Mouse (Mus musculus) thymus, postnatal 36 days (tissue): ENCODE data around the gene Gorasp1.

Experiments
- DNase-seq, 2 experiments: peaks; one replicate each; pipeline ENCODE4 v3.0.0; 2022; ENCODE audit warnings: mixed read lengths in 2 of 2

The Gorasp1 gene

DNA sequence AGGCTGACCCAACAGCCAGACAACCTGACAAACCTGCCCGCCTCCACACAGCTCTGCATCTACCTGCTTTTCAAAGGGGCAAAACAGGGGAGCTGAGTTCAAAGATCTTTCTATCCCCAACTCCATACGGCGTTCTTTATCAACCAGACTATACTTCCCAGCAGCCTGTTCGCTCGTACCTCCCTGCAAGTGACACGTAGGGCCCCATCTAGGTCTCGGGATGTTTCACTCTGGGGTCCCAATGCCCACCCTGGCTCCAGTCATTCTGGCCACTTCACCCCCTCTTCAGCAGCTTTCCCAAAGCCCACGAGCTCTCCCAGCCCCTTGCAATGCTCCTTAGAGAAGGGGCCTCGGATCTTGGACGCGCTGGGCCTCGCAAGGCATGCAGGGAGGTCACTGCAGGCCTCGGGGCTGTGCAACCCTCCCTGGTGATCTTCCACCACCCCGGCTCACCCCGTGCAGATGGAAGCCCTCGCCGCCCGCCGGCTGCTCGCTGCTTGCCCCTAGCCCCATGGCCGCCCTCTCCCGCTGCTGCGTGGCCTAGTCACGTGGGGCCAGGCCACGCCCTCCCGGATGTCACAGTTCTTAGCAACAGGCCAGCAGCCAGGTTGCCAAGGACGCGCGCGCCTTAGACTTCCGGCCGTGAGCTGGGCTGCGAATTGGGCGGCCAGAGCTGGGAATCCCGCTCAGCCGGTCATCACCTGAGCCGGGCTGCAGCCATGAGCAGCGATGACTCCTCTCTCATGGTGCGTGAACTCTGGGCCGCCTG is at the start of gene Gorasp1, which contains the start of gene Ttc21a:
TSS of gene Gorasp1 (minus strand) at position 561 of the 769 bp plus-strand sequence.
TSS of gene Ttc21a (plus strand) at position 602 of the 769 bp plus-strand sequence.
- DNase-seq: peak; percentile 91 to 93

DNA sequence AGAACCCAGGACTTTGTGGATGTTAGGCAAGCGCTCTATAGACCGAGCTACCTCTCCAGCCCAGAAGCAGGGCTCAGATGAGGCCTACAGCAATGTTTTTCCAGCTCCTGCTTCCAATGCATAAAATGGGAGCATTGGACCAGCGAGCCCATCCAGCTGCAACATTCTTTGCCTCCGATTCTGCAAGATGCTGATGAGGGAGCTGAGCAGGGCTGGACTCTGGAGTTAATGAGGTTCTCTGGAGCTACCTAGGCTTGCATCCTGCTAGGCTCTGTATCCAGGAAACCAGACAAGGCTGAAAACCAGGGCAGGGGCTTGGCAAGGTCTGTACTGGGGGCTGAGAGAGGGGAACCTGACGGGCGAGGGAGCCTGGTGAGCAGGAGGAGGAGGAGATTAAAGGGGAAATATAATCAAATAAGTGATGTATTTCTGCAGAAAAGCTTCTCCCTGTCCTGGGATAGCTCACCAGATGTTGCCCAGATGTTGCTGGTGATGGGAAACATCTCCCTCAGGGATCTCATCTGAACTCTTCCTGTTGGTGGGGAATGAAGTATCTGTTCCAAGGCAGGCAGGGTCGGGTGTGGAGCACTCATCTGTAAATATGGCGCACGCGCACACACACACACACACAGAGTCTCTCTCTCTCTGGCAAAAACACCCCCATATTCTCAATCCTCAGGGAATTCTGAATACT is 48.7 kb upstream of the Gorasp1 start:
- peak in 1 of 2 experiments; percentile 4 for DNase-seq

DNA sequence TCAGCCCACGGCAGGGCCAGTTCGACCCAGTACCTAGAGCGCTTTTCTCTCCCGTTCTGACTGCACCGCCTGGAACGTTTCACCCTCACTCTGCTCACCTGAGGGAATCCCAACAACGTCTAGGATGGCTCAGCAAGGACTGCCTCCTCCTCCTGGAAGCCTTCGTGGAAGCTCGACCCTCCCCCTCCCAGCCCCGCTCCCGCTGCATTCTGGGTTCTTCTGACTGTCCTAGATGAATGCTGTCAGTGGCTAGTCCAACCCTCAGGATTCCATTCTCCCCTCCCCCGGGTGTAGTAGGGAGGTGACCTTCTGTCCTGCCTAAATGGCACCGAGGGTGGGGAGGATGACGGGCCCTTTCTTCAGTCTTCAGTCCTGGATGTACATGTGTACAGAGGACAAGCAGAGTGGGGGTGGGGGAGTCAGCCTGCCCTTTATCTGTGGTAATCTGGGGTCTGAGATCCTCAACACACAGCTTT is 47.2 kb upstream of the Gorasp1 start, which contains the start of gene Csrnp1:
TSS of gene Csrnp1 (minus strand) at position 123 of the 476 bp plus-strand sequence.
- DNase-seq: peak; percentile 45 to 61

DNA sequence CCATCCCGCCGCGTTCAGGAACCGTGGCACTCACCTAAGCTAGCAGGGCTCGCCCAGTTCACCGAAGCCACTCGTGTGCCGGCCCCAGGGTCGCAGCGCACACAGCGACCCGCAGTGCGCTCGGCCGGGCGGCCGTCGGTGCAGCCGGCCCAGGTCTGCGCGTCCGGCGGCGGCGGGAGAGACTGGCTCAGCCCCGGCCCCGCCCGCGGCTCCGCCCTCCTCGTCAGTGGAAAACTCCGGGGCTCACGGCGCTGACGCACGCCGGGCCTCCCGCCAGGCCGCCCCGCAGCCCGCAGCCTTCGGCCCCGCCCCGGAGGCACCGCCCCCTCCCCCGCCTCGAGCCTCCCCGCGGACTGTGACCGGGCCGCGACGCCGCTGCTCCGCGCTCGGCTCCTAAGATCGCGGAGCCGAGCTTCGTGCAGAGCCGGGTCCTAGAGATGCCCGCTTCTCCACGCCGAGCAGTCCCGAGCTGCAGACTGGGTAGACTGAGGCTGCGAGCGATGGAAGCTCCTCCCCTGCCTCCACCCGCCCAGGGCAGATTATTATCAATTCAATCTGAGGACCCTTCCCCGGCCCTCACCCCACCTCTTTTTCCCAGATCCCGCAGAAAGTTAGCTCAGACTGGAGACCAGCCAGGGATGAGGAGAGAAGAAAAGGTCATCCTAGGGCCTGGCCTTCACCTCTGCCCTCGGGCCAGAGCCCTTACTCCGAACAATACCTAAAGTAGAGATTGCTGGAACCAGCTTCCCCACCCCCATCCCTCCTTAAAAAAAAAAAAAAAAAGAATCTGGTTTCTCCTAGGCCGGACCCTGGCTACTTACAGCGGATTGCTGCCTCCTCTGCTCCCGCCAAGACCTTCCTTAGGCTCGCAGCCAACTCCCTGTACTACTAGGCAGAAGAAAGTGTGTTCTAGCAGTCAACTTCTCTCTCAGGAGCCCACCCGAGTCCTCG is 46.5 kb upstream of the Gorasp1 start:
- DNase-seq: peak; percentile 89 to 92

DNA sequence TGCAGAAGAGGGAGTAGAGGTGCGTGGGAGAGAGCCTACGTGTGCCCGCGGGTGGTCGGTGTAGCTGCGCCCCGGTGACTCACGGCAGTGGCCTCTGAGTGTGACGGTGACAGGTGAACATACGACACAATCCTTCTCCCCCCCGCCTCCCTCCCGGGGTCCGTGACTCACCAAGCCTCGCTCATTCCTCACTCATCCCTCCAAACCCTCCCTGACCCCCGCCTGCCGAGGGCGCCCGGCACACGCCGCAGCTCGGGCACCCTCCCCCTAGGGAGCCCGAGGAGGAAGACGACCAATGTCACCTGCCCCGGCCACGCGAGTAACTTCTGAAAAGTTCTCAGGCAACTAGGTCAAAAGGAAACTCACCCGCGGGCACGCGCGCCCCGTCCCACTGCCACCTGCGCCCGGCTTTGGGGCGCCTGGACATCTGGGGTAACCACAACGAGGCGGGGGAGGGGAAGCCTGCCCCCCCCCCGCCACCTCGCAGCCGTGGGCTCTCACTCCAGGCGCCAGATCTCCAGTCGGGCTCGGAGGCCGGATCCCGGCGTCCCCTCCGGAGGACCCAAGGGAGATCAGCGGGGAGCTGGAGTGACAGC is 45.7 kb upstream of the Gorasp1 start:
- peak; percentile 81 to 89 for DNase-seq

DNA sequence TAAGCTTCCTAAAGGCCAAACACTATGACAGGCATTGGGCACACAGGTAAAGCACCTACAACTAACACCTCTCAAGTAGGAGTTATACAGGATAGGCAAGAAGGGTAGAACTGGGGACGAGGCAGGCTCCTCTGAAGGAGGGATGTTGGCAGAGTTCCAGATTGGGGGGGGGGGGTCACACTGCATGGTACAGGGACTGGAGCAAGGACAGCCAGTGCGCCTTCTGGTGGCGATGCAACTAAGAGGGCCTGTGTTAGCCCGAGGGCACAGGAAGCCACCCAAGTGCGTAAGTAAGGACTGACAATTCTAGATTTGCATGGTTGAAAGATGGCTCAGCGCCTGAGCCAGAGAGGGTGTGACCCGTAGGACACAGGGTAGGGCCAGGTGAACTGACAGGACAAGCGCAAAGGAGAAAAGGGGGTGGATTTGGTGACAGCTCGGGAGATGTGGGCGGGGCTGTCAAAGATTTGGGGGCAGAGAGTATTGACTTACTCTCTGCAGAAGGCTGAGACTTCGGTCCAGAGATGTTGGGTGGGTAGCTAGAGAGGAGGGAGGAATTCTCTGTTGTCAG is 45.0 kb upstream of the Gorasp1 start:
- DNase-seq: peak; percentile 86 to 89

DNA sequence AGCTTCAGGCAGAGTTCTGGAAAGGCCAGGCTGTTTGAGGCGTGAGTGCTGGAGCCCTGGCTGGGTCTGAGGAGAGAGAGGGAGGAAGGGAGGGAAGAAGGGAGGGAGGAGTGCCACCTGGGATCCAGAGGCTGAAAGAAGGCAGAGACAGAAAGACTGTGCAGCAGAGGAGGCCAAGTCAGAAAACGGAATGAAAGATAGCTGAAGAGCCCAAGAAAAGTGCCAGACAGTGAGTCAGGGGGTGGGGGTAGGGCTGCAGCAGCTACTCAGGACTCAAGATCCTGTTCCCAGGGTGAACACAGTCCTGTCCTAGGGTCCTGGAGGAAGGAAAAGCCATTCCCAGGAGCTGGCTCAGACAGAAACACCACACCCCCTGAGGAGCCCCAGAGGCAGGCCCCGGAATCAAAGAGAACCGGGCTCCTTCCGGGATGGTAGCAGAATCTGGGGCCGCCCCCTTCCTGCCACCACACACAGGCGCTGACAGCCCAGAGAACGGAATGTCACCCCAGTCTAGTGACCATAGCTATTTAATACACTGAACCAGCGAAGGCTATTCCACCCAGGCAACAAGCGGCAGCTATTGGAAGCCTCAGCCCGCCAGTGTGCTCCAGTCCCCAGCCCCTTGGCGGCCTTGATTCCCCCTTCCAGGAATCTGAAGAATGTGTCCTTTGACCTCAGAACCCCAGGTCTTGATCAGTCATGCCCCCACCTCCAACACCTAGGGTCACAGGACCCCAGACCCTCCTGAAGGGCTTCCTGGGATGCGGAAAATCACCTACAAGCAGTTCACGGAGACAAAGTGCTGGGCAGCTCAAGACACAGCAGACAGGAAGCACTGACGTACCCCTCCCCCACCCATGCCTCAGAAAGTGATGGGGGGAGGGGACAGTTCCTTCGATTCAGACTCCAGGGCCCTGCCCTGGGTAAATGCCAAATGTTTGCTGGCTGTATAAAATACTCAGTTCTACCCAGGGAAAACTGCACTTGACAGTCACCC is 44.1 kb upstream of the Gorasp1 start:
- peak; percentile 83 to 90 for DNase-seq

DNA sequence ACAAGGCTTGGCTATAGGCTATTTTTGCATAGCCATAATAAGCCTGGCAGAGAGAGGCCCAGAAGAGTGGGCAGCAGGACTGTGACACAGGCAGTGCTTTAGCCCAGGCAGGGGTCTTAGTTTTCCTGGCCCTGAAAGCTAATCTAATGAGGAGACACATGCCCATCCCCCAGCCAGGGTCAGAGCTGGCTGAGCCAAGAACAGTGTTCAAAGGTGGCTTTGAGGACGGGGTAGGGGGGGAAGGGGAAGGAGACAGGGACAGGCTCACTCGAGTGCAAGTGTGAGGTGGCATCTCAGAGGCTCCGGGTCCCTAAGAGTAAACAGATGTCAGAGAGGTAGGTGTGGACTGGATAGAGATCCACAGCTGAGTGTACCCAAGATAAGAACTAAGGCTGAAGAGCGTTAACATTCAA is 43.4 kb upstream of the Gorasp1 start:
- peak; percentile 38 to 56 for DNase-seq

DNA sequence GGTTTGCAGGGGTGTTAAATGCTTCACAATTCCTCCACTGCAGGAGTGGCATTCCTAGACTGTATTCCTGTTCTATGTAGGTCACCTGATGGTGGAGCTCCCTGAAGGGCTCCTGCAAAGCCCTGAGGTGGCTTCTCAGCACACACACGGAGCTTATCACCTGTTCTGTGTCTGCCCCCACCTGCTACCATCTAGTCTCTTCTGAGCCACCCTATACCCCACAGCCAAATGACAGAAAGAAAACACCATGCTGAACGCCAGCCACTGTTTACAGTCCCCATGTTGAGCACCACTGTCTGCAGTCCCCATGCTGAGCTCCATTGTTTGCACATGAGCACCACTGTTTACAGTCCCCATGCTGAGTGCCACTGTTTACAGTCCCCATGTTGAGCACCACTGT is 42.4 kb upstream of the Gorasp1 start:
- DNase-seq: peak; percentile 28 to 41

DNA sequence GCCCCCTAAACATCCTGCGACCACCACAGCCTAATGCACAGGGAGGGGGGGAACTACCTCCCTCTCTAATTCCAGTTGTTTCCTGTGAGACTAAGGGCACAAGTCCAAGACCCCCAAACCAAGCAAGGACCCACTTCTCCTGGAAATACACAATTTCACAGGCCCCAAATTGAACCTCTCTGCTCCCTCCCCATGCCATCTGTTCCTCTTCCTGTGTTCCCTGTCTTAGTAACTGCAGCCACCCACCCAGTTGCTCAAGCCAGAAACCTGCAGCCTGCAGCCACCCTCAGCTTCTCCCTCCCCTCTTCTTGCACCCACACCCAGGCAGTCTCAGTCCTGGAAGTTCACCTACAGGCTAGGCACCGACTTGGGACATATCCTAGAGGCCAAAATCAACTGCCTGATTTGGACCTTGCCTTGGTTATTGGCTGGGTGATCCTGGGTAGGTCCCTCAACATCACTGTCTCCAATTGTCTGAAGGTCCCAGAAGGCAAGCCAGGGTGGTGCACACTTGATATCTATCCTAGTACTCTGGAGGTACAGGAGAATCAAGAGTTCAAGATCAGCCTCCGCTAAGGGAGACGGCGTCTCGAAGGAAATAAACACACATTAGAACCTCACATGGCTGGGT is 41.6 kb upstream of the Gorasp1 start:
- DNase-seq: peak; percentile 41 to 51

DNA sequence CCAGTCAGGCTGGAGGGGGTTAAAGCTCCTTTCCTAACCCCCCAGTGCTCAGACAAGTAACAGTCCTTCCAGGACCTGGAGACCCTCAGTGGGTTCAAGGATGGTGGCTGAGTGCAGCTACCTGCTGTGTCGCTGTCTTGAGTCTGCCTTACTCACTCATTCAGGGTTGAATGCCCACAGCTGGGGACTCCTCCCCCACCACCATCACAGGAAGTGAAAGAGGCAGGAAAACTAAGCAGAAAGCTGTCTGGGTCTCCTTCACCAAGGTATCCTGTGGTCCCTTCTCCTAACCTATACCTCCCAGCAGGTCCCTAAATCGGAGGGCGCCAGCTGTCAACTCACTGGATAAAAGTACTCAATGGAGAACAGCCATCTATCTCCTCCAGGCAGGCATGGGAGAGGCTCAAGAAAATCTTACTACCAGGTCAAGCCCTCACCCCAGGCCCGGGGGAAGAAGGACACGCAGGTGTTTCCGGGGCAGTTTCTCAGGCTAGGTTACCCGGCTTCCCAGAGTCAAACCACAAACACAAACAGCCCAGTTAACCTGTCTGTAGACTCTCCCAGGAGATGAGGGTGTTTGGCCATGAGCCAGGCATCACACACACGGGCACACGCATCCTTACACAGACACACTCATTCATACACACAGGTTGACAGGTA is 40.9 kb upstream of the Gorasp1 start:
- DNase-seq: peak; percentile 79 to 84

DNA sequence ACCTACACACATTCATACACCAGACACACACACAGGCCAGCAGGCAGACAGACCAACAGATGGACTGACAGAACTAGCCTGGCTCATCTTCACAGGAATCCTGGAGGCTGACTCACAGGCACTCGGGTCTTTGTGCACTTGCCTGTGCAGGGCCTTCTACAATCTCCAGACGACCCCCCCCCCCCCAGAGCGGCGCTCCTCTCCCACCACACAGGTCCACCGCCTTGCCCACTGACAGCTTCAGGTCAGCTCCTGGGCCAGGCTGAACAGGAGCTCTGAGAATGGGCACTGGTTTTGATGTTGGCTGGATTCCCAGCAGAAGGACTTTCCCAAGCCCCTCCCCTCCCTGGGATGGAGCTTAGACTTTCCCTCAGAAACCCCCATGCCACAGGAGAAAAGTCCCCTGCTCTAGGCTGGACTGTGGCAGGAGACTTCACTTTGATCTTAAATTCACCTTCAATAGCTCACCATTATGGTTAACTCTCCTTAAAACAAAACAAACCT is 40.2 kb upstream of the Gorasp1 start:
- DNase-seq: peak in 1 of 2 experiments; percentile 26

DNA sequence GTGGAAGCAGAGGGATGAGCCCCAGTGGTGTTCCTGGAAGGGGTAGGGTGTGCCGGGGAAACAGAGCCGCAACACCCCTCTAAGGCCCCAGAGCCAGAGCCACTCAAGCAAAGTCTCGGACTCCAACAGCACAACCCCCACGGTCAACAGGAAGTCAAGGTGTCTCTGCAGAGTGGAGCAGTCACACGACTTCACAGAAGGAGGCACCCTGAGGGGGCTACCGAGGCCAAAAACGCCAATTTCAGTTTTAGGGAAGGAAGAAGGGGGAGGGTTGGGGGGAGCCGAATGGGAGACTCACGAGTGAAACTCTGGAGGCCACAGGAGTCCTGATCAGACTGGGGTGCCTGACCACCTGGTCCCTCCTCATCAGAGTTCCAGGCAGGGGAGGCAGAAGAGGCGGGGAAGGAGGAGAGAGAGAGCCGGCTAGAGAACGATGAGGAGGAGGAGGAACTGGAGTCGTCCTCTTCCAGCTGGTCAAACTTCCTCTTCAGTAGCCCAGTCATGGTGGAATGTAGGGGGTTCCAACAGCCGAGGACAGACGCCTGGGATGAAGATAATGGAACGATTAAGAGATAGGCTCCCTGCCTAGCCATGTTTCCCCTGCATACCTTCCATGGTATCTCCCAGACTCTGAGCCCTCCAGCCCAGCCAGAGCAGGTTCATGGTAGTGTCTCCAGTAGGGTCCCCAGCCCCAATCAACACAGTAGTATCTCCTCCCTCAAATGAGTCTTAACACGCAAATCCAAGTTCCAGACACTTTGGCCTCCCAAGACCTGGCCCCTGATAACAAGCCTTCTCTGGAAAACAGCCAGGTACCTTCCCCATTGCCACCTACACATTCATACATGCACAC is 39.6 kb upstream of the Gorasp1 start:
- DNase-seq: peak; percentile 45 to 59

DNA sequence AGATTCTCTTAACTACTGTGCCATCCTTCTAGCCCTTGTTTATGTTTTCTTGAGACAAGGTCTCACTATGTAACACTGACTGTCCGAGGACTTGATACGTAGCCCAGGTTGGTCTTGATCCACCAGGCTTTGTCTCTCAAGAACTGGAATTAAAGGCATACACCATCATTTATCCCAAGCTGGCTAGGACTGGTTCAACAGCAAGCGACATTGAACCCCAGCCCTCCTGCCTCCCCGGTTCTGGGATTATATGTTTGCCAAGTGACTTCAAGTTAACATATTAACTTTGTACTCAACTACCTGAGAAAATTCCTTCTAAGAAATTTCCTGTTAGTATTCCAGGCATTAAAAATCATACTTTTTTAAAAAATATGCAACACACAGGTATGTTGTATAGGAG is 37.9 kb upstream of the Gorasp1 start:
- DNase-seq: no peak

DNA sequence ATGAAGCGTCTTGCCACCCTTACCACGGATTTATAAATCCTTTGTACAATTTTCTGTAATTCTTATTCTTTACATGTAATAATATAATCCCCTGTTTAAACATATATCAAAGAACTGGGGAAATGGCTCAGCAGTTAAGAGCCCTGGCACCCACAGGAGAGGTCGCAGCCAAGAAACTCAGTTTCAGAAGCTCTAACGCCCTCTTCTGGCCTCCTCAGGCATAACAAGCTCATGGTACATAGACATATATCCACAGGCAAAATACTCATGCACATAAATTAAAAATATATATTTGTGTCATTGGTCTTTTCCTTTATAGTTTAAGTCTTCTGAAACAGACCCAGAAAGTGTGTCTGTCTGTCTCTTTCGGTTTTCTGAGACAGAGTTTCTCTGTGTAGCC is 37.2 kb upstream of the Gorasp1 start:
- DNase-seq: no peak

DNA sequence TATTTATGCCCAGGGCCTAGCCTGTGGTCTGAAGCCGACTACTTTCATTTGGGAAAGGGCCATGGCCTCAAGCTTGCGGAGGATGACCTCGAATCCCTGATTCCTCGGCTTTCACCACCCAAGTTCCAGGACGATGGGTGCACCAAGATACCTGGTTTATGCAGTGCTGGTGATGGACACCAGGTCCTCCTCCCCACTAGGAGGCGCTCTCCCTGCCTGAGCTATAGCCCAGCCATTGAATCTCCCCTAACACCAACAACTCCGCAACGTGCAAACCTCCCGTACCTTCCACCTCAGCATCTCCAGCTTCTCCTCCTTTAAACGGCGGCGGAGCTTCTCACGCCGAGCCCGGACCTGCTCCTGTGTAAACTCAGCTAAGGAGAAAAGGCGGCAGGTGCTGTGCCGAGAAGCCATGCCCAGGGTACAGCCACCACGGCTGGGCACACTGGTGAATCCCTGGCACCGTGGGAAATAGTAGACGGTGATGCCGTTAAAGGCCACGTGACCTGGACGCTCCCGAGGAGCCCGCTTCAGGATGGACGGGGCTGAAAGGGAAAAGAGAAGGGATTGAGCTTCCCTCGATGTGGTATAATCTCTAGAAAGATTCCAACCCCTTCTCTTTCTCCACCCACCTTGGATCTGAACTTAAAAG is 36.6 kb upstream of the Gorasp1 start:
- DNase-seq: peak; percentile 46 to 48

DNA sequence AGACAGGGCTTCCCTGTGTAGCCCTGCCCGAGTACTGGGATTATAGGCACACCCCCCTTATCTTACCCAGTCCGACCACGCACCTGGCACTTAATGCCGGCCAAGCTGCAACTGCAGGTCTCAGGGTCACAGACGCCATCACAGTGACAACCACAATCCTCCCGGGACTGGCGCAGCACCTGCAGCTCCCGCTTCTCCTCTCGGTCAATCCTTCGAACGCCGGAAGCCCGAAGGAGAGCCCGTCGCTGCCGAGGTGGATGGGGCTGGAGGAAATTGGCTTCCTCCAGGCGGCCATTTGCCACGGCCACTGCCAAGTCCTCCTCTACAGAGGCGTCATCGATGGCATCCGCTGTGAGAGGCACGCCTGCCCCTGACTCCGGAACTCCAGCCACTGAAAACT is 35.9 kb upstream of the Gorasp1 start:
- peak in 1 of 2 experiments; percentile 32 for DNase-seq

DNA sequence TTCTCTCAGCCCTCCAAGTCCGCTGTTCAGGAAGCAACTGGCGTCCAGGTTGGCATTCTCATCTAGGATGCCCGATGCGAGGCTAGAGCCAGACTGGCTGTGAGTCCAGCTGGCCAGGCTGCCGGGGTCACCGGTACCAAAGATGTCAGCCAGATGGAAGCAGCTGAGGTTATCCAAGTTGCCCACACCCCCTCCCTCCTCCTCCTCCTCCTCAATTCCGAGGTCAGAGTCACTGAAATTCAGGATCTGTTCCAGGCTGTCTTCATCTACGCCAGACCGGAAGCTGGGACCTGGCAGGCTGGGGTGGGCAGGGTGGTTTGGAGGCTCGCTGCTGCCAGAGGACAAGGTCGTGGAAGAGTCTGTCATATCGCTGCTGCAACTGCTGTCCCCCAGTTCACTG is 35.2 kb upstream of the Gorasp1 start:
- DNase-seq: no peak
